In the genomic region with DNA sequence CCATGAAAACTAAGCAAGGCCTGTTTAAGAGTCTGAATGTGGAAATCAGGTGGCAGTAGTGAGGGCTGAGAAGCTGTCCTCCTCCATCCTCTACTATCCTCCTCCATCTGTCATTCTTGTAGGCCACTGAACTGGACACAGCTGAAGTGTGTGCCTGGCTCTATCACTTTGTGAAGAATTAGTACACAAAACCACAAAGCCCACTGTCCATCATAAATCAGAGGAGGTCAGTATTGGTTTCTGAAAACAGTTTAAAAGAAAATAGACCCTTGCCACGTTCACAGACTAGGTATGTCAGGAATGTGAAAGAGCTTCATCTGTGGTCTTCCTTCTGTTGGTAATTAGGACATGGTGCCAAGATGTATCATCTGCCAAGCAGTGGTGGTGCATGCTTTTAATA, we compare ENCODE assay signal across 25 mouse cellular contexts.
"Had no signal": no experiment of that assay in that cellular context is flagged by ENCODE, and none has a peak within 500 bp of the region (broad histone marks: within the 10 kb centered on the region; RNA-seq: fewer than 3 reads in every experiment).

No protein-coding gene starts in this region.

- H3K4me1 ChIP-seq: heart, embryonic 13.5 days; heart, embryonic 15.5 days; hindbrain, embryonic 13.5 days; hindbrain, embryonic 15.5 days; kidney, embryonic 15.5 days; limb, embryonic 13.5 days; limb, embryonic 15.5 days; liver, embryonic 12.5 days had no signal

- ATAC-seq: hindbrain, postnatal 0 days; intestine, embryonic 16.5 days; liver, embryonic 12.5 days had no signal

- H3K27me3 ChIP-seq: heart, embryonic 13.5 days; heart, embryonic 15.5 days; hindbrain, embryonic 13.5 days; hindbrain, embryonic 15.5 days; kidney, embryonic 15.5 days; limb, embryonic 13.5 days; limb, embryonic 15.5 days; liver, embryonic 12.5 days had no signal

- H3K27ac ChIP-seq: heart, adult 2 months; heart, embryonic 13.5 days; heart, embryonic 15.5 days; hindbrain, embryonic 13.5 days; hindbrain, embryonic 15.5 days; hindbrain, postnatal 0 days; kidney, embryonic 15.5 days; kidney, postnatal 0 days; limb, embryonic 13.5 days; limb, embryonic 15.5 days; liver, embryonic 12.5 days had no signal

- H3K4me3 ChIP-seq: heart, adult 2 months; heart, embryonic 13.5 days; heart, embryonic 15.5 days; hindbrain, embryonic 13.5 days; hindbrain, embryonic 15.5 days; kidney, embryonic 15.5 days; limb, embryonic 13.5 days; limb, embryonic 15.5 days; liver, embryonic 12.5 days had no signal

- H3K9ac ChIP-seq: heart, embryonic 13.5 days; heart, embryonic 15.5 days; hindbrain, embryonic 13.5 days; hindbrain, embryonic 15.5 days; kidney, embryonic 15.5 days; limb, embryonic 13.5 days; limb, embryonic 15.5 days; liver, embryonic 12.5 days had no signal

- H3K9me3 ChIP-seq: heart, embryonic 13.5 days; heart, embryonic 15.5 days; hindbrain, embryonic 15.5 days; kidney, embryonic 15.5 days; limb, embryonic 13.5 days; limb, embryonic 15.5 days; liver, embryonic 12.5 days had no signal

- H3K36me3 ChIP-seq: heart, embryonic 13.5 days; heart, embryonic 15.5 days; hindbrain, embryonic 13.5 days; hindbrain, embryonic 15.5 days; kidney, embryonic 15.5 days; limb, embryonic 13.5 days; limb, embryonic 15.5 days; liver, embryonic 12.5 days had no signal

- H3K4me2 ChIP-seq: heart, embryonic 11.5 days; heart, embryonic 13.5 days; heart, embryonic 15.5 days; hindbrain, embryonic 13.5 days; hindbrain, embryonic 15.5 days; kidney, embryonic 15.5 days; limb, embryonic 13.5 days; limb, embryonic 15.5 days; liver, embryonic 12.5 days had no signal

- DNase-seq: gastrocnemius, postnatal 14 days; gastrocnemius, postnatal 36 days; heart, adult 2 months; heart, postnatal 14 days; heart, postnatal 36 days; kidney, adult 11 months; kidney, adult 2 months; kidney, adult 9 months; kidney, postnatal 14 days; kidney, postnatal 36 days; layer of hippocampus, adult 9-11 months; layer of hippocampus, postnatal 36 days; left cerebral cortex, postnatal 4 days had no signal
